Comparison of ENCODE assay signal across 8 mouse cellular contexts in the genomic region with DNA sequence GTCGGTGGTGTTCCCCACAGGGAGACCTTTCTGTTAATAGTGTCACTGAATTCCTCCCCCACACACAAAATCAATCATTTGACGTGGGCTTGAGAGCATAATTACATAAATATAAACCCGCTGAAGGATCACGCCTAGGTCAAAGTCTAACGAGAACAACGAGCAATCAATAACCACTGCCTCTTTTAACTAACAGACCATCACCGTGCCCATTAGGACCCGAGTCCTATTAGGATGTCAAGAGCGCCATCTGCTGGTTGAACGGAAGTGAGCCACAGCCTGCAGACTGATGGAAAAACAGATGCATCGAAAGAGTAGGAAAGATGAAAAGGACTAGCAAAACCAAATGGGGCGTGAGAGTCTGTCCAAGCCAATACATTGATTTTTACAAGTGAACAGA. TPM values are rescaled to one million over a fixed set of nuclear protein-coding genes. Genes with fewer than 3 reads are reported as not detected.
DNase-seq lines count a peak whose midpoint lies in the region; ATAC-seq and TF ChIP-seq lines count a peak whose summit lies in the region.

No protein-coding gene starts in this region.

- H3K4me2 ChIP-seq in embryonic facial prominence, embryonic 13.5 days = peak overlapping the region; percentile 26; the same call in 1 of the 2 replicates

- no peak overlapping the region for H3K9ac ChIP-seq in embryonic facial prominence, embryonic 13.5 days

- no peak for TF ChIP-seq POLR2A in lung, adult 2 months (IDR thresholded peaks at IDR 0.05; ENCODE audit: borderline replicate concordance, extremely low read depth, low read depth, low read length)

- H3K27ac ChIP-seq in embryonic facial prominence, embryonic 13.5 days = no peak overlapping the region

- no peaks in the 10 kb centered on the region for H3K27me3 ChIP-seq in embryonic facial prominence, embryonic 13.5 days

- no peak overlapping the region for H3K4me3 ChIP-seq in embryonic facial prominence, embryonic 13.5 days
- no peak overlapping the region for H3K4me3 ChIP-seq in lung, adult 2 months (replicated peaks; ENCODE audit: extremely low read depth, low read depth, low read length)

- H3K9me3 ChIP-seq in embryonic facial prominence, embryonic 13.5 days = no peaks in the 10 kb centered on the region

- ATAC-seq in CD4-positive, CD25-positive, alpha-beta regulatory T cell, adult 4 months = peak; percentile 12
- ATAC-seq in embryonic facial prominence, embryonic 13.5 days (ENCODE audit: insufficient number of reproducible peaks, insufficient read depth, low FRiP score, low TSS enrichment, low read depth) = no peak

- 17% methylated on average over 12 of the region's 12 CpGs for WGBS in embryonic facial prominence, embryonic 13.5 days
- 23% methylated on average over 12 of the region's 12 CpGs for WGBS in lung, adult 2 months

- TF ChIP-seq CTCF in lung, adult 2 months (IDR thresholded peaks at IDR 0.05; ENCODE audit: insufficient read depth, low read length) = 0 out of 2 replicates have a peak, but pooled peaks have one; percentile 46

- intact Hi-C loops in heart, postnatal 10 days (cut with DNase I) = loop anchor here (1.0 to 10.0 kb wide), 5 partner anchors 82 to 785 kb away; a partner anchor contains a TSS

- peaks cover 14% of the 10 kb centered on the region for H3K4me1 ChIP-seq in embryonic facial prominence, embryonic 13.5 days
- H3K4me1 ChIP-seq in lung, adult 2 months (ENCODE audit: control insufficient read depth, insufficient read depth, low read length) = peaks cover 4% of the 10 kb centered on the region; the same call in 1 of the 2 replicates

- H3K36me3 ChIP-seq in embryonic facial prominence, embryonic 13.5 days = peaks cover 3% of the 10 kb centered on the region

- DNase-seq in adrenal gland, postnatal 14 days = peak; percentile 89
- peak; percentile 73 to 85 for DNase-seq in heart, postnatal 10 days
- peak; percentile 70 to 93 for DNase-seq in layer of hippocampus, adult 8-10 months (ENCODE audit: low spot score in 2 of 2)
- DNase-seq in lung, adult 2 months = peak; percentile 53
- DNase-seq in ovary, postnatal 14 days (ENCODE audit: low spot score) = peak; percentile 84
- peak; percentile 62 for DNase-seq in thymus, postnatal 14 days

RNA-seq across cellular contexts. Expression of a gene that starts 19.6 kb away (rescaled TPM):
- polyA plus RNA-seq in CD4-positive, CD25-positive, alpha-beta regulatory T cell, adult 4 months (2017; shearing (Covaris generic)) = 100 to 1,000 TPM; 173 TPM
- total RNA-seq in adrenal gland, postnatal 14 days (2021) = 94.0 and 97.0 TPM in 2 replicates
- polyA plus RNA-seq in embryonic facial prominence, embryonic 13.5 days (2015; fragmentation: Nextera tagmentation; extraction: Ambion mirVana) = 407 and 439 TPM in 2 replicates
- total RNA-seq in heart, postnatal 10 days (2021) = 10 to 100 TPM; 66.7 to 70.3 TPM
- 10 to 100 TPM; 52.9 to 69.6 (median 61.7) TPM for total RNA-seq in layer of hippocampus, adult 8-10 months (2022)
- polyA plus RNA-seq in lung, adult 2 months (2012; rRNA removed) = 29.2 and 43.9 TPM in 2 replicates

RNA-seq across cellular contexts. Expression of a gene that starts 40.6 kb away (rescaled TPM):
- polyA plus RNA-seq in CD4-positive, CD25-positive, alpha-beta regulatory T cell, adult 4 months (2017; shearing (Covaris generic)) = 1,000 to 10,000 TPM; 1,591 to 2,129 TPM
- 654 and 801 TPM in 2 replicates for total RNA-seq in adrenal gland, postnatal 14 days (2021)
- polyA plus RNA-seq in embryonic facial prominence, embryonic 13.5 days (2015; fragmentation: Nextera tagmentation; extraction: Ambion mirVana) = 960 and 1,059 TPM in 2 replicates
- 100 to 1,000 TPM; 513 to 544 TPM for total RNA-seq in heart, postnatal 10 days (2021)
- 100 to 1,000 TPM; 324 to 408 (median 347) TPM for total RNA-seq in layer of hippocampus, adult 8-10 months (2022)
- 813 and 1,105 TPM in 2 replicates for polyA plus RNA-seq in lung, adult 2 months (2012; rRNA removed)
